Mouse (Mus musculus) myocyte (in vitro differentiated cells): ENCODE measurements around the gene Mpp6.

Source experiments
- MYOD1 ChIP-seq, 3 experiments: IDR thresholded peaks; one replicate each; pipeline ENCODE4 v1.6.1; 2011; ENCODE audit warnings: control low read depth in 2 of 3, low read depth in 2 of 3, mild to moderate bottlenecking in 2 of 3, moderate library complexity in 1 of 3; ENCODE audit not compliant: insufficient read length in 2 of 3, control insufficient read depth in 1 of 3
- MYOG ChIP-seq, 3 experiments: IDR thresholded peaks; one replicate each; pipeline ENCODE4 v1.6.1; 2011; ENCODE audit warnings: control low read depth in 2 of 3, low read depth in 2 of 3, mild to moderate bottlenecking in 2 of 3; ENCODE audit not compliant: insufficient read length in 2 of 3, control insufficient read depth in 1 of 3, insufficient read depth in 1 of 3
- POLR2A ChIP-seq: IDR thresholded peaks from one replicate; pipeline ENCODE4 v1.6.1; 2011; ENCODE audit warnings: low read depth, mild to moderate bottlenecking, control low read depth, moderate library complexity; ENCODE audit not compliant: insufficient read length
- REST ChIP-seq: IDR thresholded peaks from one replicate; pipeline ENCODE4 v1.6.1; 2011; ENCODE audit warnings: mild to moderate bottlenecking, control low read depth, moderate library complexity; ENCODE audit not compliant: insufficient read depth, insufficient read length

DNA sequence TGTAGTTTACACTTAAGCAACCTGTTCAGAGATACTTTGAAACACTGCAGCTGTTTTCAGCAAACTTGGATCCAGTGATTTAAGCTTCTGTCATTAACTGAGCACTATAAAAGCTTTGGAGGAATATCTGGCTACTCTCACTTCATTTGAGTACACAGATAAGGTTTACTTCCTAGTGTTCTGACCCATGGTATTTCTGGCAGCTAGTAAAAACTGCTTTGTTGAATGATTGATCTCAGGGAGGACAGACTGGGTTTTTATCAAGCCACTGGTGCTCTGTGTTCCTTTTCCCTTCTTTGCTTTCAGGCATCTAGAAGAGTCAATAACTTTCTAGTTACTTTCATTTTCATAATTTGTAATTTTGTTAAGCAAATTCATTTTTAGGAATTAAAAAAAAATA is 79.3 kb downstream of the Mpp6 start:
- no peak for TF ChIP-seq MYOG (IDR thresholded peaks at IDR 0.05; ENCODE audit: control insufficient read depth in 1 of 3, insufficient read depth in 1 of 3, insufficient read length in 2 of 3, low read depth in 2 of 3)
- TF ChIP-seq POLR2A = no peak
- TF ChIP-seq MYOD1 (IDR thresholded peaks at IDR 0.05; ENCODE audit: control insufficient read depth in 1 of 3, insufficient read length in 2 of 3, low read depth in 2 of 3) = no peak
- TF ChIP-seq REST = no peak
